Mouse (Mus musculus): ENCODE measurements at regions not wholly inside any gene's neighbourhood (a gene's known extent, or its start where the extent isn't known, plus 50 kb on each side); places are given as distances from the start of the nearest gene placed in this dataset.

DNA sequence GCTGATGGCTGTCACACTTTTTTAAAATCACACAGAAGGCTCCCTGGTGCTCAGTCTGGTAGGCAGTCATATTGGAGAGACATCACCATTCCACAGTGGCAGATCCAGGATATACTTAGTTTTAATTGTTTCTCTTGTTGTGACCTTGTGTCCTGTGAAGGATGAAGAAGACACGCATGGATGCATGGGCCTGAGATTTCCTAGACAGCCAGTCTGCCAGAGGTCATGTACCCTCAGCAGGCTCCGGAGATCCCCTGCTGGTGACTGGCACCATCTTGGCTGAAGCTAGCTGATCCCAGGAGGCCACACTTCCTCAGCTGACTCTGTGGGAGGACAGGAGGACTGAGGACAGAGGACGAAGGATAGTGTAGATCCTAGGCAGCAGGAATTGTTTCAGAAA lies 506.7 kb upstream of the Sox11 start:
- intact Hi-C loops (cut with DNase I), result no loop called here
- no peak for DNase-seq (ENCODE audit: low spot score)

DNA sequence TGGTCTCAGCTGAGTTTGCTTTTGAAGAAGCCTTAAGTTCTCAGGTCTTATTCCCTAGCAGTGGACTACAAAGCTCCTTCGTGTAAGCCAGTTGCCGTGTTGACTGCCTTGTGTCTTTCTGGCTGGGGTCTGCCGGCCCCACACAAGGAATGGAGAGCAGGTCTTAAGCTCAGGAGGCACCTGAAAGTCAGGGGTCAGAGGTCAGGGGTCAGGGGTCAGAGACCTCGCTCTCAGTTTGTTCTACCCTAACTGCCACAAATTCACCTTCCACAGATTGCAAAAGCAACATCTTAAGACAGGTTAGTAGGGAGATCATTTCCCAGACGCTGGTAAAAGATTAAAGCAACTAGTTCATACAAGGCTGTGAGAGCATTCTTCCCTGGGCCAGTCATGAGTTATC lies 505.8 kb upstream of the Sox11 start:
- DNase-seq (ENCODE audit: low spot score), result no peak

DNA sequence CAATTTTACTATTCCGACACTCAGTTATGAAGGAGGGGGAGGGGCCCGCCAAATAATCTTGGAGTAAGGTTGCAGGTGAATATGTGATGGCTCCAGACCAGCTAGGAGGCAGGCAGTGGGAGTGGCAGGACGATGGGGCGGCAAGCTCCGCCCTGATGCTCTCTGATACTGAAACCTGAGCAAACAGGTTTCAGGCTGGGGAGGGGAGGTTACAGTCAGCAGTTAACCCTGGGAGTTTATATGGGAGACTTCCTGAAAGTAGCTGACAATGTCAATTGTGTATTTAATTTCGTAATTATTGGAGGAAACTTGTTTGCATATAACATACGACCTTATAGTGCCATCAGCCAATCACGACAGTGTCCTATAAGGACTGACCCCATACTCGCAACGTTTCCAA lies 505.0 kb upstream of the Sox11 start:
- no peak for DNase-seq (ENCODE audit: low spot score)
- intact Hi-C loops (cut with DNase I), result no loop called here

More for the DNA sequence above, 505.8 kb upstream of the Sox11 start:
- intact Hi-C loops (cut with DNase I), result no loop called here

DNA sequence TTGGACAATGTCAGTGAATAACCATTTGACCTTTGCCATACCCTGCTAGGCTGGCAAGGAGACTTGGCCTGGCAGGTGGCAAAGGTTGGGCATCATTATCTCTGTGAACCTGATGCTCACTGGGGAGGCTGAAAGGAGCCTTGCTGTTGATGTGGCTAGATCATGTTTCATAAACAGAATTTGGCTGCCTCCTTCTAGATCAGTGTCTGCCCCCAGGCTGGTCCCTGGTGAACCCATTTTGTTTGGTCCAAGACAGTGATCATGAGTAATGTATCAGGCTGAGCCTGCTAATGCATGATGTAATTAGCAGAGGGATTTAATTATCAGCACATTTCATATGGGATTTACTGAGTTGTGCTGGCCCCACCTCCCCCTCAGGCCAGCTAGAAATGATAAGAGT lies 502.6 kb upstream of the Sox11 start:
- intact Hi-C loops (cut with DNase I), result no loop called here

DNA sequence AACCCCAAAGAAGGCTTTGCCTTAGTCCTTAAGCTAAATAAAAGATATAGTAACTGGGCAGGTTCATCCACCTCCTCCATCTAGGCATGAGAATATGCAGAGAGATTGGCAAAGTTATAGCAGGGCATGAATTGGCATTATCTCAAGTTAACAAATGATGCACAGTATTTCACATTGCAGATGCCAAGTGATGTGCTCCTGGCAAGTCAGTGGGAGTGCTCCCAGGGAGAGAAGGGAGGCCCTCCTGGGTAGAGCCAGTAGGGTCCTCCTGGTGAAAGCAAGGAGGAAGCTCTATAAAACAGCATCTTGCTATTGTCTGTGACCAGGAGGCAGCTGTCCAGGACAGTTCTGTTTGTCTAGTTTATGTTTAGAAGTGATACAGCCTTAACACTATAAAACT lies 496.6 kb upstream of the Sox11 start:
- DNase-seq (ENCODE audit: low spot score), result no peak
- intact Hi-C loops (cut with DNase I), result no loop called here

More for the DNA sequence above, 502.6 kb upstream of the Sox11 start:
- DNase-seq (ENCODE audit: low spot score), result no peak

DNA sequence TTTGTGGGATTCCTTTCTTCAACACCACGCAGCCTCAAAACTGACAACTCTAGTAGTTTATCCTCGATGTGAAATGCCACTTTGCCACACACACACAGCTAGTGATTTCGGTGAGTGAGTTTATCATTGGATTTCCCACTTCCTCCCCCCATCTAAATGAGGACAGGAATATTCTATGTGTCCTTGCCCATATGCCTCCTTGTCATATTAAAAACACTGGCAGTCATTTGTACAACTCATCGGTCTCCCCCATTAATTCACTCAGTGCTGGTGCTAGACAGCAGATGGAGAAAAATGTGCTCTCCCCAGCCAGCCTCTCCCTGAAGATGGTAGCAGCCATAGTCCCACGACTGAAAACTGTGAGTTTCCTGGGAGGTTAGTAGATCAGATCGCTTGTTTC lies 496.0 kb upstream of the Sox11 start:
- intact Hi-C loops (cut with DNase I), result no loop called here
- DNase-seq (ENCODE audit: low spot score), result no peak

DNA sequence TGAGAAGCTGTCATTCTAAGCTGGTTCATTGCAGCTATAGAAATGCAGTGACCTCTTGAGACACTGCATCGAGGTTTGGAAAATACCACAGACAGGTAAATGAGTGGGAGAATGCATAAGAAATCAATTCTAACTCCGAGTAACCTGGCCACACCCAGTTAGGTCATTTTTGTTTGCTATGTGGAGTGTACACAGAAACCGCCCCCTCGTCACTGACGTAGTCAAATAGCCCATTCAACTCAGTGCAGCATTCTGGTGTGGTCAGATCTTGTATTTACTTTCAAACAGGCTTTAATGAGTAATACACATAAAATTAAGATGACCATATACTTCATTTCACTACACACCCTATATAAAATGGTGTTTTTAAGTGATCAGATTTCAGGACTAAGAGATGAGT lies 483.8 kb upstream of the Sox11 start:
- no peak for DNase-seq (ENCODE audit: low spot score)

DNA sequence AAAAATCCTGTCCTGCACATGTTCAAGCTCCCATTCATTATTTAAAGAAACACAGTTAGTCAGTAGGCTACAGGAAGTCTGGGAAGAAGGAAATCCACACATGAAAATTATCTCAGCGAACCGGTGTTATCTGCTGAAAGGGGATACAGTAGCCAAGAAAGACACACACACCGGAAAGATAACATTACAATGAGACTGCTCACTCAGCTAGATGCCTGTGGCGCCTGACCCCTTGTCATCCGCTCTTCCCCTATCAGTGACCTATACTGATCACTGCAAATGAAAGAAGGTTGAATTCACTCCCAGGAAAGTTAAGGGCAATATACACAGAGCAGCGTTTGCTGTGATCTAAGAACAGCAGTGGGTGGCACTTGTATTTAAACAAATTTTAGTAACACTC lies 481.0 kb upstream of the Sox11 start:
- DNase-seq (ENCODE audit: low spot score), result no peak
- intact Hi-C loops (cut with DNase I), result no loop called here

More for the DNA sequence above, 483.8 kb upstream of the Sox11 start:
- intact Hi-C loops (cut with DNase I), result no loop called here

DNA sequence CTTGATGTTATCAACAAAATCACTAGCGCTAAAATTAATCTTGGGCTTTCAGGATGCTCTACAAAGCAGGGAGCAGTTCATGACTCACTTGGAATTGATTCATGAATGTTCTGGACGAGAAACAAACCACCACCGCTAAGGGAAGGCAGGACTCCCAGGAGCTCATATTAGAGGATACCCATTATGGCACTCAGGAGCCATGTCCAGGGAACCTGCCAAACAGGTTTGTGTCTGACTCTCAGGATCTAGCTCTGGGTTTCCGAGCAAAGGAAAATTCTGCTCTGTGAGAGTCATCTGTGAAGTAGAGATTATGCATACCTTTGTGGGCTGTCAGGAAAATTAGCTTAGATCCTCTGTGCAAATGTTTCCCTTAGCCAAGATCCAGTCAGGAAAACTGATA lies 454.3 kb upstream of the Sox11 start:
- DNase-seq (ENCODE audit: low spot score), result no peak

DNA sequence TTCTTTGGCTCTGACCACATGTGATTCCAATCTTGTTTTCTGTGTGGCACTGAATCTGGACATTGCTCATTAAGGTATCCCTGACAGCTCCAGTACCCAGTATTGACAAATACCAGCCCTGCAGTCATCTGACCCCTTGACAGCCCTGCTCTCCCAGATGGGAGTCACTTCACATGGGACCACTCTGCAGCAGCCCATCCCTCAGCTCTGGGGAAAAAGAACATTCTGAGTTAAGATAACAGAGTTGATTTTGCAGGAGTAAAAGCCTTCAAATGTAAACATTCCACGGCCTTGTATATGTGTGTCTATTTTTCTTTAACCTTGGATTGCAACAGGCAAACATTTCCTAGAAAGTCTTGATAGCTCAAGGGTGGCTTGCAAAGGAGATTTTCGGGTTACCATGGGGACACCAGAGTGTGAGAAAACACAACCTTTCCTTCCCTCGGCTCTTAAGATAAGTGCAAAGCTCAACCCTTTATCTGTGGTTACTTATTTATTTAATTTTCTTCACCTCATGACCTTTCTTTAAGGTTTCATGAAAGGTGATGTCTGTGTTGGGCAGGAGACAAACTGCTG lies 444.4 kb upstream of the Sox11 start:
- no peak for DNase-seq (ENCODE audit: low spot score)
- intact Hi-C loops (cut with DNase I), result no loop called here

More for the DNA sequence above, 454.3 kb upstream of the Sox11 start:
- intact Hi-C loops (cut with DNase I), result no loop called here

DNA sequence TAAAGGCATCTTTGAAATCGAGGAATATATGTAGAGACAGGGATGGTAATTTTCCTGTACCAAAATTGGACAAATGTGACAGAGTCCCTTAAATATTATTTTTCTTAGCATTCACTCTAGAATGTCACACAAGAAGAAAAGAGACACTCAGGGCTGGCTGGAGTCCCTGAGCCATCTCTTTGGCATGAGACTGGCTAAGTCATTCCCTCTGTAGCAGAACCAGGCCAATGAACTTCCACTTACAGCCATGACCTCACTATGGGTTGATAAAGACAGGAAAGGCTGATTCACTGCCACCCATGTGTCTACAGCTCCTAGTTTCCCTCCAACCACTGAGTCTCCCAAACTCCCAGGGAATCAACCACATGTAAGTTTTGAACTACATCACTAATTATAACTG lies 438.4 kb upstream of the Sox11 start:
- intact Hi-C loops (cut with DNase I), result no loop called here

DNA sequence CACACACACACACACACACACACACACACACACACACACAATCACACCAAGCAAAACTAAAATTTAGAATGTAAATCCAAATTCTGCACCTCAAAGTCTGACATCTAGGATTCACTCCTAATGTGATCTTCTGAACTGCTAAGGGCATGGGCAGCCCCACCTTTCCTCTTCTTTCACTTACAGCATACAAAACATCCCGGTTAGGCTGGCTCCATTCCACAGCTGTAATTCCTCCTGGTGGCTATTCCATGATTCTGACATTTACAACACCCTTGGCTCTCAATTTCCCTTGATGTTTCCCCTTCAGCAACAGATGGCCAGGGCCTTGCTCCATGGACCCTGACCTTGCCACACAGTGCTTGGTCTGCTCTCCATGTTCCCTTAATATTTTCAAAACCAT lies 423.6 kb upstream of the Sox11 start:
- DNase-seq (ENCODE audit: low spot score), result no peak
- intact Hi-C loops (cut with DNase I), result no loop called here

More for the DNA sequence above, 438.4 kb upstream of the Sox11 start:
- no peak for DNase-seq (ENCODE audit: low spot score)

DNA sequence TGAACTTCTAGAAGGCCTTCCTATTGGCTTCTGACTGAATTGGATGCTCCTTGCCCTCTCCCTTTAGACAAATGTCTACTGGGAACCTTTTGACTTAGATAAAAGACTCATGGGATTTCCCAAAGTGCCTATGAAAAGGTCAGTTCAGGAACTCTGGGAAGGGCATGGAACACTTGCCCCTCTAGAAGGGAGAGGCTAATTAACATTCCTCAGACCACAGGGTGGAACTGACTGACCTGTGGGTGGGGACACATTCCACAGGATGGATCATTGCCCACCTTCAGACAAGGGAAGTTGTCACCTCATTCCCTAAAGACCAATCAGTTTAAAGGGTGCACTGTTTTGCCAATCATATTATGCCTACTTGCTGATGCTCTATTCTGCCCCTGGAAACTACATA lies 416.6 kb upstream of the Sox11 start:
- DNase-seq (ENCODE audit: low spot score), result no peak
- intact Hi-C loops (cut with DNase I), result no loop called here

DNA sequence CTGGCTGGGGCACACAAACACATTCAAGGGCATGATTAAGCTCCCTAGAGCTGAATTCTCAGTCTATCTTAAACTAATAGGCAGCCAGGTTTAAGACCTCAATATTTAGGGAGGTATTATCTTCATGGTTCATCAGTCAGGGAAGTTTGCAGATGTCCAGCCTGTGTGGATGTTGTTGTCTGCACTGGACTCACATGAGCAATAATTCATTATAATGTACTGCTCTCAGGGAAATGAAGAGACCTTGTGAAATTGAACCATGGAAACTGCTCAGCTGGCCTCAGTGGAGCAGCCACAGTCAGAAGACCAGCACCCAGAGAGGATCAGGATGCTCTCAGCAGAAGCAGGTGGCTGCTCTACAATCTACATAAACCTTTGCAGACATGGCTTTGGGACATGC lies 415.3 kb upstream of the Sox11 start:
- DNase-seq (ENCODE audit: low spot score), result no peak
- intact Hi-C loops (cut with DNase I), result no loop called here

DNA sequence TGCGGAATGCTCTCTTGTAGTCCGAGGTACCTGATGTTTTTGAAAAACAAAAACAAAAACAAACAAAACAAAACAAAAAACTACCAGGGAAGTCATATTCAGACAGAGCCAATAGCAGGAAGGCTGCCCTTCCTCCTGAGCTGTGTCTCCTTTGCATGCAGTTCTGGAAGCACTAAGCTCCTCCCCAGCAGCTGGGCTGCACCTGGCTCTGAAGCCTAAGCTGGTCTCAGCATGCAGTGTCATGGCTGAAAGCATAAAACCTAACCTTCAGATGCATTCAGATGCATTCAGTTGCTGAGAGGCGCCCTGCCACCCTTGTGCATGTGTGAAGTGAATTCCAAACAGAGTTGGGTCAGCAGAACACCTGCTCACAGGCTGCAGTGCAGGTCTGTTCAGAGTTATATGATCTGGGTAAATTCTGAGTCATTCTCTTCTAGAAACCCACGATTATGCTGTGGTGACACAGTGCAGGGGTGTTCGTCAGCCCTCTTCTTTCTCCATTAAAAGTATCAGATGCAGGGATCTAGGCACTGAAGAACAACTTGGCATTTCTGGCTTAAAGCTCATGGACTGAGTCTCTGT lies 382.3 kb upstream of the Sox11 start:
- intact Hi-C loops (cut with DNase I), result no loop called here
- no peak for DNase-seq (ENCODE audit: low spot score)

DNA sequence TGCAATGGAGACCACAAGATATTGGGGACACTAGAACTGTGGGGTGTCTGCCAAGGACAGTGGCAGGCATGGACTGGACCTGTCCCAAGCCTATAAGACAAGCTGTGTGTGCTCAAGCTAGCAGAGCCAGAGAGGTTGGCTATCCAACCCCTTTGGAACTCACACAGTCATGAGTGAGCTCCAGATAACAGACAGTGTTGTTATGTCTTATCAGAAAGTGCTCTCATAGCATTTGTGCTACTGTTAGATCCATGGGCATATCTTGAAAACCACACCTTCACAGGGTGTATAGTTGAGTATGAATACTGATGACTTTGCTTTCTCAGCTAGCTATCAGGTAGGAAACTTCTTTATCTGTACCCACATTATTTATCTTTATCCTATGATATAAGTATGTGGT lies 338.1 kb upstream of the Sox11 start:
- intact Hi-C loops (cut with DNase I), result no loop called here

DNA sequence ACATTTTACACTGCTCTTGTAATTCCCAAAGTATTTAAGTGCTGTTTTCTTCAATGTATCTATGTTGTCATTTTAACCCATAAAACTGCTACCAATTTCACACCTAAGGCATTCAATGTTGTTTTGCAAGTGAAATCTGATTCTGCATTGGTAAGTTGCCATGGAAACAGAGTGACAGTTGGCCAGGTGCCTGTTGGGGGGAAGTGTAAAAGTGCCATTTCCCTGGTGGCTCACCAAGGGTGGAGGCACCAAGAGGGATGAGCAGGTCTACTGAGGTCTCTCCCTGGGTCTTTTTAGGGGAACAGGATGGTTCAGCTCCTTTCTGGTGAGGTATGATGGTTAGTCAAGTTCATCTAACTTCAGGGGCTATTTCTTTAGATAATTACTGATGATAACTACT lies 331.0 kb upstream of the Sox11 start:
- intact Hi-C loops (cut with DNase I), result no loop called here
- DNase-seq (ENCODE audit: low spot score), result no peak

More for the DNA sequence above, 338.1 kb upstream of the Sox11 start:
- DNase-seq (ENCODE audit: low spot score), result no peak

DNA sequence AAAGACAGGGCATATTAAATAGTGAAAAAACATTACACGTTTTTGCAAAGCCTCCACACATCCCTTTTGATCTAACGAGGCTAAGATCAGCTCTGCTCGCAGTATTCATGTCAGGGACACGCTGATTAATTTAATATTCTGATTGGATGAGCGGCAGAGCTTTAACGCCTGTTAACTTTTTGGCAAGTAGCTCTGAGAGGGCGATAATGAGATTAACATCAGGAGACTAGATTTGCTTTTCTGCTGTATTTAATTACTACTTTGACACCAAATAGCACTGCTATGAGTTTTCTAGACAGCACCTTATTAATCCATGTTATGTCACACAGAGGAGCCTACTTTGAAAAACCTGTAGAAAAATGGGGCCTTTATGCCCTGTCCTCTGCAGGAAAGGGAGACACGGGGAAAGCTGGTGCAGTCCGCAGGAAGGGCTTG lies 328.3 kb upstream of the Sox11 start:
- DNase-seq (ENCODE audit: low spot score), result no peak
- intact Hi-C loops (cut with DNase I), result no loop called here

DNA sequence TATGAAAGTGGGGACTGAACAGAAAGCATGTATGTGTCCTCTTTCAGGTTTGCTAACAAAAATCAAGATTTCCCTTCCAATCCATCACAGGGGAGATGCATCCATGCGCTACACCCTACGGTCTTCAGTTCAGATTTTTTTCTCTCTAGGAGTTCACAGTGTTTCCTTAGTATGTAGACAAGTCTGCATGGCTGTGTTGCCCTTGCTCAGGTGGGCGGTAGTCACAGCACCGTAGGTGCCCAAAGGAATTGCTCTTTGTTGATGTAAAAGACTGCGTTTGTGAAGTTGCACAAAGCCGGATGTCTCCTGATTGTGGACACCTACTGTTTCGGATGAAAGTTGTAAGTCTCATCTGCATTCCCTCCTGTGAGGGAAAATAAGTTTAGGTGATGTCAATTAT lies 327.8 kb upstream of the Sox11 start:
- no peak for DNase-seq (ENCODE audit: low spot score)
- intact Hi-C loops (cut with DNase I), result no loop called here

DNA sequence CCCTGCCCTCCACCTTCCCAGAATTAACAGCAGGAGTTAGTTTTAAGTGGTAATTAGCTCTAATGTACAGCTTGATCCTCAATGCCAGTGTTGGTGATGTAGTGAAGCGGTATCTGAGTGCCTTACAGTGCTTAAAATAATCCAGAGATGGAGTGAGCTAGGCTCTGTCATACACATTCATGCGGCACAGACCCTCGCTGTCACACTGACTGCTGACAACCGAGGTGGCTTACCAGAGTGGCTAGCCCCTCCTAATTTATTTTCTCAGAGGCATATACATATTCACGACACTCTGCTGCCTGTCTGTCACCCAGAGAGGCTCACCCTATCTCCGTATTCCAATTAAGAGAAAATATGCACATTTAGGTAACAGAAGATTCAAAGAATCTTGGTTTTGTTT lies 327.2 kb upstream of the Sox11 start:
- intact Hi-C loops (cut with DNase I), result no loop called here
- no peak for DNase-seq (ENCODE audit: low spot score)

DNA sequence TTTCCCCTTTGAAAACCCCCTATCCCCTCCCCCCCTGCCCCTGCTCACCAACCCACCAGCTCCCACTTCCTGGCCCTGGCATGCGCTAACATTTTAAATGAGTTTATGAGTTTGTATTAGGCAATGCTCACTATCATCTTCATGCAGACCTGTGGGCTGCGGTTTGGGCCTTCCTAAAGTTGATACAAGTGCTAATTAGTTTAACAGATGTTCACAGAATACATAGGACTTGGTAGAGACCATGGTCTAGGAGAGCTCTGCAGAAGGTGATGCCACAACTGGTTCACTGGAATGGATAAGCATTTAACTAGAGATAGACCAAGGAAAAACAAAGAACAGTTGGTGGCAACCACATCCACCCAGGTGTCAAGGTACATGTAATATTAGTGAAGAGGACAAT lies 324.1 kb upstream of the Sox11 start:
- intact Hi-C loops (cut with DNase I), result no loop called here

DNA sequence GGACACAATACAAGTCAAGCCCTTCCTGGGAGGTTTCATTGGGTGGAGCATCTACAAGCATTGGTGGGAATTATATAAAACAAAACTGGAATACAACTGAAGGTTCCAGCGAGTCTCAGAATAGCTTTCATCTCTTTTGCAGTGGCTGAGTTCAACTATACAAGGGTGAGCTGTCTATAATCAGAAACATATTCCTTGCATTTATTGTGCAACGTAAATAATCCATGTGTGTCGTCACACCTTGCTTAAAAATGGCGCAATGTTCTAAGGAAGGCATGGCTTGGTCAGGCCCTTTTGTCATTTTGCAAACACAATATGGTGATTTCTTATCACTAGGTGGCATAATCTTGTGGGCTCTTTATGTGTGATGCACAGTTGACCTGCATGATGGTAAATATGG lies 320.8 kb upstream of the Sox11 start:
- intact Hi-C loops (cut with DNase I), result no loop called here
- DNase-seq (ENCODE audit: low spot score), result no peak

More for the DNA sequence above, 324.1 kb upstream of the Sox11 start:
- no peak for DNase-seq (ENCODE audit: low spot score)

Data from heart, postnatal 25 days (tissue).